Mouse (Mus musculus) lung, embryonic 14.5 days (tissue): ENCODE results near the gene Tnik. TPM values are rescaled to one million over a fixed set of nuclear protein-coding genes. Genes with fewer than 3 reads are reported as not detected.

Experiments
- ATAC-seq: fragments of 200-750 bp; cut with Nextera tagmentation; 2 replicates; pipeline ENCODE4 v1.8.0; 2017; ENCODE audit warnings: mild to moderate bottlenecking, moderate TSS enrichment, moderate library complexity; ENCODE audit not compliant: insufficient read depth
- DNase-seq: peaks from one replicate; pipeline ENCODE4 v3.0.0-alpha.2; 2015
- H3K27ac ChIP-seq: fragments of 300-500 bp; sonication (generic); 2 replicates; pipeline ENCODE4 v1.5.1; 2014; ENCODE audit warnings: low read depth, mild to moderate bottlenecking, moderate library complexity
- H3K27me3 ChIP-seq: fragments of 300-500 bp; sonication (generic); 2 replicates; pipeline ENCODE4 v1.6.1; 2014; ENCODE audit warnings: low read length, control low read depth; ENCODE audit not compliant: insufficient read depth
- H3K36me3 ChIP-seq: fragments of 300-500 bp; sonication (generic); 2 replicates; pipeline ENCODE4 v1.6.1; 2014; ENCODE audit warnings: control low read depth; ENCODE audit not compliant: insufficient read depth
- H3K4me1 ChIP-seq: fragments of 300-500 bp; sonication (generic); 2 replicates; pipeline ENCODE4 v1.6.1; 2014; ENCODE audit warnings: antibody characterized with exemption, control low read depth; ENCODE audit not compliant: insufficient read depth
- H3K4me2 ChIP-seq: fragments of 300-500 bp; sonication (generic); 2 replicates; pipeline ENCODE4 v1.6.1; 2014; ENCODE audit warnings: mild to moderate bottlenecking
- H3K4me3 ChIP-seq: fragments of 300-500 bp; sonication (generic); 2 replicates; pipeline ENCODE4 v1.5.1; 2014; ENCODE audit warnings: low read depth, low read length
- H3K9ac ChIP-seq: fragments of 300-500 bp; sonication (generic); 2 replicates; pipeline ENCODE4 v1.6.1; 2014
- H3K9me3 ChIP-seq: fragments of 300-500 bp; sonication (generic); 2 replicates; pipeline ENCODE4 v1.6.1; 2016; ENCODE audit warnings: low read depth, low read length, control low read depth
- CTCF ChIP-seq: IDR thresholded peaks from 2 replicates; pipeline ENCODE4 v1.5.1; 2016; ENCODE audit warnings: antibody characterized with exemption, low read depth
- WGBS: fragments of 180-500 bp; shearing (Covaris S2); extraction: QIAGEN DNeasy Blood & Tissue Kit; methylation state at CpG from one replicate; pipeline ENCODE4 v1.1.7; 2014; 5-methylcytosine and 5-hydroxymethylcytosine counted together
- polyA plus RNA-seq: library from polyadenylated mRNA; unstranded; fragments of >200 nt; fragmentation: Nextera tagmentation; extraction: Ambion mirVana; gene quantifications from 2 replicates; pipeline ENCODE4 v1.2.1, GENCODE M21; 2014

Gene Tnik
- polyA plus RNA-seq, 1 experiment from 2014 or later: 13.6 TPM

DNA sequence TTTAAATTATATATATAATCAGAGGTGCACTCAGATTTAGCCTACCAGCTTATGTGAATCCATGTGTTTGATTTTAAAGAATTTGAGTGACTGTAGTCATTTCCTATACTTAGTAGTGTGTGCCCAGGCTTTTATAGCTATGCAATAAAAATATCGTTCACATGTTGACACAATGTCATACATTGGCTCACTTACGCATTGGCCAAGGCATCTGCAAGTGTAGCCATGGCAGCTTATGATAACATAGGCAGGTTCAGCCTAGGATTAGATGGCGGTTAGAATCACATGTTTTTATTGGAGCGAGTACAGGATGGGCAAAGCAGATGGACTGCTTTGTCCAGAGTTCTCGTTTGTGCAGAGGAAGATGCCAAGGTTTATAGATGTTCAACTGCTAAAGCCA, 40.9 kb downstream of the Tnik start:
- Histone ChIP-seq H3K27ac (no peak overlapping the region), H3K4me3 (no peak overlapping the region), H3K4me1 (no peaks in the 10 kb centered on the region), H3K4me2 (no peak overlapping the region), H3K9me3 (no peaks in the 10 kb centered on the region), H3K9ac (no peak overlapping the region), H3K27me3 (no peaks in the 10 kb centered on the region), H3K36me3 (no peaks in the 10 kb centered on the region)
- WGBS: 77% methylated on average over 5 of the region's 5 CpGs
- TF ChIP-seq CTCF: no peak
- DNase-seq (no peak), ATAC-seq (no peak)

GRCm38 (mm10) chr3:28306852-28307251, 43.8 kb downstream of the Tnik start:
- ATAC-seq: no peak

GRCm38 (mm10) chr3:28314438-28314837, 51.4 kb downstream of the Tnik start:
- Histone ChIP-seq H3K4me2 (no peak overlapping the region), H3K9ac (no peak overlapping the region), H3K27me3 (no peaks in the 10 kb centered on the region), H3K4me1 (no peaks in the 10 kb centered on the region), H3K36me3 (no peaks in the 10 kb centered on the region), H3K4me3 (no peak overlapping the region), H3K9me3 (no peaks in the 10 kb centered on the region), H3K27ac (no peak overlapping the region)
- 88% methylated on average over 2 of the region's 2 CpGs for WGBS
- DNase-seq: no peak
- no peak for ATAC-seq
- TF ChIP-seq CTCF: no peak

More at GRCm38 (mm10) chr3:28306852-28307251, 43.8 kb downstream of the Tnik start:
- Histone ChIP-seq H3K27me3 (no peaks in the 10 kb centered on the region), H3K9me3 (no peaks in the 10 kb centered on the region), H3K4me3 (no peak overlapping the region), H3K9ac (no peak overlapping the region), H3K36me3 (no peaks in the 10 kb centered on the region), H3K4me2 (no peak overlapping the region), H3K27ac (no peak overlapping the region), H3K4me1 (no peaks in the 10 kb centered on the region)
- WGBS: 58% methylated on average over 3 of the region's 3 CpGs
- DNase-seq: peak; percentile 30
- no peak for TF ChIP-seq CTCF

DNA sequence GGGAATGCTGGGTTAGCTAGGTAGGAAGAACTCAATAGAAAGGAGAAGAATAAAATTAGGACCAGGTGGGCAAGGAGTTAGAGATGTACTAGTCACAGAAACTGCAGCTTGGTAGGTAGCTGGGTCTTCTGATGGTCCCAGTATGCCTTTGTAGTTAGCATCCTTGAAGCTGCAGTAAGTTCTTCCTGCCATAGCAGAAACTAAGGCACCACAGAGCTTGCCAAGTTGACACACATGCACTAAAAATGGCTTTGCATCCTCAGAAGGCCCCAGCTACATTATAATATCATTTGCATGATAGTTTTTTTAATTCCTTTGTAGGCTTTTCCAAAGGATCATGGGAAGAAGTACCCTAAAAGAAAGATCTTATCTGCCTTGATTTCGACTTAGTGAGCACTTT, 54.3 kb downstream of the Tnik start:
- H3K4me3 ChIP-seq: no peak overlapping the region
- H3K27me3 ChIP-seq: no peaks in the 10 kb centered on the region
- 70% methylated on average over 1 of the region's 1 CpGs for WGBS
- no peaks in the 10 kb centered on the region for H3K9me3 ChIP-seq
- no peak overlapping the region for H3K27ac ChIP-seq
- DNase-seq: no peak
- no peak for TF ChIP-seq CTCF
- no peak for ATAC-seq
- no peak overlapping the region for H3K4me2 ChIP-seq
- H3K36me3 ChIP-seq: no peaks in the 10 kb centered on the region
- H3K9ac ChIP-seq: no peak overlapping the region
- 0 out of 2 replicates have a peak, but pooled peaks cover 3% of the 10 kb centered on the region for H3K4me1 ChIP-seq

- no peak overlapping the region for H3K4me3 ChIP-seq
- H3K4me1 ChIP-seq: 0 out of 2 replicates have a peak, but pooled peaks cover 3% of the 10 kb centered on the region
- no peak overlapping the region for H3K27ac ChIP-seq
- no peak for TF ChIP-seq CTCF
- 81% methylated on average over 8 of the region's 8 CpGs for WGBS
- no peaks in the 10 kb centered on the region for H3K36me3 ChIP-seq
- no peak for ATAC-seq
- no peaks in the 10 kb centered on the region for H3K9me3 ChIP-seq
- no peak for DNase-seq
- H3K27me3 ChIP-seq: no peaks in the 10 kb centered on the region
- H3K9ac ChIP-seq: no peak overlapping the region
- H3K4me2 ChIP-seq: no peak overlapping the region
Observed at GRCm38 (mm10) chr3:28321635-28322034, 58.6 kb downstream of the Tnik start.

DNA sequence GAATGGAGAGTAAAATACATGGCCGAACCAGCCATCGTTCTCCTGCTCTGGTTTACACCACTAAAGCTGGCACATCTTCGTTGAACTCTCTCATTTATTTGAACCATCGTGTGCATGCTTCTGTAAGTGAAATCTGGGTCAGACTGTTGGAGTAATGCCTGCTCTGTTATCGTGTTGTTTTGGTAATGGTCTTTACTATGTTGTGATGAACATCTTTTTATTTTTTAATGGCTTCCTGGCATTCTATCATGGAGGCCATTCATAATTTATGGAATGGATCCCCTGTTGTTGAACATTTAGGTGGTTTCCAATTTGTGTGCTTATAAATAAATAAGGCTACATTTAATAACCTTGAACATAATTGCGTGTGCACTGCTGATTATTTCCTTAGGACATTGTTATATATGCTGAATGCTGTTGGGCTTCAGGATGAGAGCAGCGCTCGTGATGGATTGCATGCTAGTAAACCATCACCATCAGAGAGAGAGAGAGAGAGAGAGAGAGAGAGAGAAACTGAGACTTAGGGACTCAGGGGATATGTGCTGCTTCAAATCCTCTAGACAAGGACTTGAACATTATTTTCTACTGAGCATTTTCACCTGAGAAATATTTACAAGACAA, 62.7 kb downstream of the Tnik start:
- Histone ChIP-seq H3K27me3 (no peaks in the 10 kb centered on the region), H3K4me2 (no peak overlapping the region), H3K9me3 (no peaks in the 10 kb centered on the region), H3K36me3 (no peaks in the 10 kb centered on the region), H3K9ac (no peak overlapping the region), H3K4me3 (no peak overlapping the region), H3K4me1 (0 out of 2 replicates have a peak, but pooled peaks cover 3% of the 10 kb centered on the region), H3K27ac (no peak overlapping the region)
- 83% methylated on average over 8 of the region's 8 CpGs for WGBS
- TF ChIP-seq CTCF: no peak
- no peak for DNase-seq
- ATAC-seq: no peak

- Histone ChIP-seq H3K36me3 (no peaks in the 10 kb centered on the region), H3K4me3 (no peak overlapping the region), H3K27me3 (no peaks in the 10 kb centered on the region), H3K9me3 (no peaks in the 10 kb centered on the region), H3K4me1 (no peaks in the 10 kb centered on the region), H3K4me2 (no peak overlapping the region), H3K9ac (no peak overlapping the region), H3K27ac (no peak overlapping the region)
- peak; percentile 15 for DNase-seq
- TF ChIP-seq CTCF: no peak
- 58% methylated on average over 5 of the region's 5 CpGs for WGBS
- no peak for ATAC-seq
Observed at GRCm38 (mm10) chr3:28332316-28332715, 69.3 kb downstream of the Tnik start.

GRCm38 (mm10) chr3:28333869-28334268, 70.9 kb downstream of the Tnik start:
- 36% methylated on average over 6 of the region's 6 CpGs for WGBS
- no peak overlapping the region for H3K27ac ChIP-seq
- no peaks in the 10 kb centered on the region for H3K4me1 ChIP-seq
- H3K4me3 ChIP-seq: no peak overlapping the region
- DNase-seq (peak; percentile 77), ATAC-seq (peak; percentile 88)
- H3K4me2 ChIP-seq: no peak overlapping the region
- H3K9ac ChIP-seq: no peak overlapping the region
- no peaks in the 10 kb centered on the region for H3K9me3 ChIP-seq
- no peaks in the 10 kb centered on the region for H3K36me3 ChIP-seq
- no peak for TF ChIP-seq CTCF
- H3K27me3 ChIP-seq: no peaks in the 10 kb centered on the region
